In genomic region chr4:120815163-120815562, GRCm38 (mm10) we compare ENCODE assay signal across 8 mouse cellular contexts. TPM values are rescaled to one million over a fixed set of nuclear protein-coding genes. Genes with fewer than 3 reads are reported as not detected.
DNase-seq lines count a peak whose midpoint lies in the region; ATAC-seq and TF ChIP-seq lines count a peak whose summit lies in the region.

No protein-coding gene starts in this region.

- peak; percentile 49; the same call in 1 of the 2 replicates for ATAC-seq in heart, postnatal 0 days (ENCODE audit: insufficient read depth, low read depth)
- ATAC-seq in hindbrain, embryonic 14.5 days (ENCODE audit: low FRiP score): 0 out of 2 replicates have a peak, but pooled peaks have one; percentile 1
- 0 out of 2 replicates have a peak, but pooled peaks have one; percentile 34 for ATAC-seq in midbrain, embryonic 12.5 days (ENCODE audit: low FRiP score, low read depth)

- no peaks in the 10 kb centered on the region for H3K9me3 ChIP-seq in heart, postnatal 0 days (replicated peaks; ENCODE audit: control insufficient read depth, low read length)
- H3K9me3 ChIP-seq in hindbrain, embryonic 14.5 days (ENCODE audit: control insufficient read depth, low read length): no peaks in the 10 kb centered on the region
- H3K9me3 ChIP-seq in midbrain, embryonic 12.5 days: no peaks in the 10 kb centered on the region

- no peak for TF ChIP-seq POLR2A in bone marrow macrophage, adult 2 months (IDR thresholded peaks at IDR 0.05; ENCODE audit: borderline replicate concordance, low read depth, low read length)

- TF ChIP-seq CTCF in heart, postnatal 0 days (IDR thresholded peaks at IDR 0.05; ENCODE audit: low read depth): no peak
- no peak for TF ChIP-seq CTCF in bone marrow macrophage, adult 2 months (IDR thresholded peaks at IDR 0.05; ENCODE audit: low read depth, low read length)

- TF ChIP-seq EP300 in heart, postnatal 0 days (IDR thresholded peaks at IDR 0.05; ENCODE audit: low read depth): no peak

- H3K4me1 ChIP-seq in heart, postnatal 0 days (ENCODE audit: control insufficient read depth, insufficient read depth): peaks cover 27% of the 10 kb centered on the region
- H3K4me1 ChIP-seq in bone marrow macrophage, adult 2 months (ENCODE audit: control insufficient read depth, insufficient read depth, low read length): peaks cover 42% of the 10 kb centered on the region
- H3K4me1 ChIP-seq in hindbrain, embryonic 14.5 days (replicated peaks; ENCODE audit: control insufficient read depth, insufficient read depth, low read length): peaks cover 35% of the 10 kb centered on the region
- peaks cover 36% of the 10 kb centered on the region for H3K4me1 ChIP-seq in midbrain, embryonic 12.5 days

- H3K36me3 ChIP-seq in heart, postnatal 0 days (replicated peaks; ENCODE audit: control insufficient read depth, insufficient read depth, low read length): no peaks in the 10 kb centered on the region
- no peaks in the 10 kb centered on the region for H3K36me3 ChIP-seq in hindbrain, embryonic 14.5 days (replicated peaks; ENCODE audit: control insufficient read depth, insufficient read depth)
- no peaks in the 10 kb centered on the region for H3K36me3 ChIP-seq in midbrain, embryonic 12.5 days

- no peaks in the 10 kb centered on the region for H3K27me3 ChIP-seq in heart, postnatal 0 days (ENCODE audit: control insufficient read depth, insufficient read depth, low read length)
- no peaks in the 10 kb centered on the region for H3K27me3 ChIP-seq in hindbrain, embryonic 14.5 days (ENCODE audit: control insufficient read depth, insufficient read depth, low read length)
- H3K27me3 ChIP-seq in midbrain, embryonic 12.5 days: no peaks in the 10 kb centered on the region

- 7% methylated on average over 4 of the region's 4 CpGs for WGBS in heart, postnatal 0 days
- WGBS in hindbrain, embryonic 14.5 days: 13% methylated on average over 4 of the region's 4 CpGs
- 12% methylated on average over 4 of the region's 4 CpGs for WGBS in midbrain, embryonic 12.5 days

- intact Hi-C loops in heart, postnatal 36 days (cut with DNase I): no loop called here

- peak overlapping the region; percentile 90 for H3K9ac ChIP-seq in heart, postnatal 0 days (replicated peaks; ENCODE audit: low read depth, low read length)
- peak overlapping the region; percentile 69 for H3K9ac ChIP-seq in hindbrain, embryonic 14.5 days
- H3K9ac ChIP-seq in midbrain, embryonic 12.5 days (replicated peaks): peak overlapping the region; percentile 61

- DNase-seq in heart, postnatal 0 days (ENCODE audit: low spot score): peak; percentile 51
- no peak for DNase-seq in heart, postnatal 36 days
- no peak for DNase-seq in hindbrain, embryonic 14.5 days (ENCODE audit: low spot score)
- DNase-seq in layer of hippocampus, adult 9-11 months: no peak
- no peak for DNase-seq in adipocyte (ENCODE audit: low spot score)
- DNase-seq in cerebellum, adult 8-10 months: no peak

- H3K27ac ChIP-seq in heart, postnatal 0 days (ENCODE audit: low read depth): peak overlapping the region; percentile 96
- H3K27ac ChIP-seq in bone marrow macrophage, adult 2 months (ENCODE audit: insufficient read depth, low read depth, low read length): no peak overlapping the region
- peak overlapping the region; percentile 73 for H3K27ac ChIP-seq in hindbrain, embryonic 14.5 days
- peak overlapping the region; percentile 63 for H3K27ac ChIP-seq in midbrain, embryonic 12.5 days (replicated peaks)

- H3K4me3 ChIP-seq in heart, postnatal 0 days (ENCODE audit: low read depth, low read length): peak overlapping the region; percentile 63
- H3K4me3 ChIP-seq in bone marrow macrophage, adult 2 months (ENCODE audit: insufficient read depth, low read length): peak overlapping the region; percentile 59
- H3K4me3 ChIP-seq in hindbrain, embryonic 14.5 days (replicated peaks; ENCODE audit: low read length): peak overlapping the region; percentile 47
- H3K4me3 ChIP-seq in midbrain, embryonic 12.5 days: peak overlapping the region; percentile 54

- peak overlapping the region; percentile 69 for H3K4me2 ChIP-seq in heart, postnatal 0 days (ENCODE audit: low read depth, low read length)
- peak overlapping the region; percentile 81 for H3K4me2 ChIP-seq in hindbrain, embryonic 14.5 days (replicated peaks)
- peak overlapping the region; percentile 70 for H3K4me2 ChIP-seq in midbrain, embryonic 12.5 days (replicated peaks)

RNA-seq across cellular contexts. Expression of gene Nfyc, which starts 16.2 kb away (rescaled TPM):
- total RNA-seq in heart, postnatal 0 days (2014; rRNA removed; ENCODE audit: low replicate concordance): 165 and 174 TPM in 2 replicates
- polyA plus RNA-seq in heart, postnatal 0 days (2015; fragmentation: Nextera tagmentation; extraction: Ambion mirVana): 84.4 and 91.1 TPM in 2 replicates
- total RNA-seq in heart, postnatal 36 days (2021): 10 to 100 TPM; 54.8 to 63.6 TPM
- polyA plus RNA-seq in bone marrow macrophage, adult 2 months (2012; ENCODE audit: insufficient read depth, insufficient read length, missing spikeins): 30.5 and 35.4 TPM in 2 replicates
- 95.9 and 96.4 TPM in 2 replicates for polyA plus RNA-seq in hindbrain, embryonic 14.5 days (2014; fragmentation: Nextera tagmentation; extraction: Ambion mirVana)
- 100 and 108 TPM in 2 replicates for polyA plus RNA-seq in midbrain, embryonic 12.5 days (2016; fragmentation: Nextera tagmentation; extraction: Ambion mirVana)

RNA-seq across cellular contexts. Expression of gene Rims3, which starts 39.5 kb away (rescaled TPM):
- total RNA-seq in heart, postnatal 0 days (2014; rRNA removed; ENCODE audit: low replicate concordance): 0.04 TPM in 2 replicates
- 0.05 and 0.10 TPM in 2 replicates for polyA plus RNA-seq in heart, postnatal 0 days (2015; fragmentation: Nextera tagmentation; extraction: Ambion mirVana)
- total RNA-seq in heart, postnatal 36 days (2021): under 1 TPM; 0.06 to 0.08 TPM
- 1.9 and 2.3 TPM in 2 replicates for polyA plus RNA-seq in bone marrow macrophage, adult 2 months (2012; ENCODE audit: insufficient read depth, insufficient read length, missing spikeins)
- 26.2 and 29.6 TPM in 2 replicates for polyA plus RNA-seq in hindbrain, embryonic 14.5 days (2014; fragmentation: Nextera tagmentation; extraction: Ambion mirVana)
- 6.9 and 9.1 TPM in 2 replicates for polyA plus RNA-seq in midbrain, embryonic 12.5 days (2016; fragmentation: Nextera tagmentation; extraction: Ambion mirVana)
